11 mouse cellular contexts compared by ENCODE assay signal in the genomic region with DNA sequence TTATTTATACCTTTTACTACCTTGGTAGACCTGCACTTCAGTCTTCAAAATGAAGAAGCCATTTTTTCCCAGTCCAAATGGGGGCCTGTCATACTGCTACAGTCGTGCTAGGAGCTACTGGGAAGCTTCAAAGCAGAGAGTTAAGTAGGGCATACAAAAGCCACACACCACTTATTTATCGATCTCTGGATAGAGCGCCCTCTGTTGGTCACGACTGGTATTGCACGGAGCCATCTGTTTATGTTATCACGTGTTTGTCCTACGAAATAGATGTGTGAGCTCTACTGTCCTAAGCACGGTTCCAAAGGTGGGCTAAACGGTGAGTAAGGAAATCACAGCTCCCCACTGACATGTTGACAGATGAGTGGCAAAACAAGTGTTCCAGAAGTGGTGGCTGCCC. TPM values are rescaled to one million over a fixed set of nuclear protein-coding genes. Genes with fewer than 3 reads are reported as not detected.
A peak's percentile ranks its signal among the peaks of the same experiment; 100 is the strongest.
DNase-seq lines count a peak whose midpoint lies in the region; ATAC-seq and TF ChIP-seq lines count a peak whose summit lies in the region.
"Had no signal": no experiment of that assay in that cellular context is flagged by ENCODE, and none has a peak within 500 bp of the region (broad histone marks: within the 10 kb centered on the region; RNA-seq: fewer than 3 reads in every experiment).

No protein-coding gene starts in this region.

- no peak overlapping the region for H3K27ac ChIP-seq in forebrain, embryonic 10.5 days
- no peak overlapping the region for H3K27ac ChIP-seq in forebrain, embryonic 12.5 days
- H3K27ac ChIP-seq: embryonic facial prominence, embryonic 15.5 days had no signal

- no peak overlapping the region for H3K4me3 ChIP-seq in forebrain, embryonic 10.5 days
- no peak overlapping the region for H3K4me3 ChIP-seq in forebrain, embryonic 12.5 days (replicated peaks)
- H3K4me3 ChIP-seq in lung, adult 2 months (replicated peaks; ENCODE audit: extremely low read depth, low read depth, low read length), result no peak overlapping the region
- H3K4me3 ChIP-seq: embryonic facial prominence, embryonic 15.5 days had no signal

- ATAC-seq in forebrain, embryonic 12.5 days (ENCODE audit: low FRiP score), result no peak
- 0 out of 2 replicates have a peak, but pooled peaks have one; percentile 47 for ATAC-seq in megakaryocyte-erythroid progenitor cell, adult 5-6 weeks (replicated peaks; ENCODE audit: low FRiP score, low TSS enrichment, poor library complexity, severe bottlenecking)
- ATAC-seq: inflammation-experienced regulatory T-cells, adult 6 months had no signal

- H3K36me3 ChIP-seq in forebrain, embryonic 10.5 days (replicated peaks), result no peaks in the 10 kb centered on the region
- H3K36me3 ChIP-seq in forebrain, embryonic 12.5 days (replicated peaks), result no peaks in the 10 kb centered on the region
- H3K36me3 ChIP-seq: embryonic facial prominence, embryonic 15.5 days had no signal

- H3K27me3 ChIP-seq in forebrain, embryonic 10.5 days (ENCODE audit: poor library complexity, severe bottlenecking), result no peaks in the 10 kb centered on the region
- 0 out of 2 replicates have a peak, but pooled peaks cover 3% of the 10 kb centered on the region for H3K27me3 ChIP-seq in forebrain, embryonic 12.5 days
- H3K27me3 ChIP-seq: embryonic facial prominence, embryonic 15.5 days had no signal

- TF ChIP-seq CTCF in lung, adult 2 months (IDR thresholded peaks at IDR 0.05; ENCODE audit: insufficient read depth, low read length), result peak; percentile 10; the same call in 1 of the 2 replicates

- 8% methylated on average over 9 of the region's 9 CpGs for WGBS in forebrain, embryonic 10.5 days
- 11% methylated on average over 9 of the region's 9 CpGs for WGBS in forebrain, embryonic 12.5 days
- 9% methylated on average over 9 of the region's 9 CpGs for WGBS in lung, adult 2 months

- H3K4me2 ChIP-seq in forebrain, embryonic 12.5 days, result no peak overlapping the region
- H3K4me2 ChIP-seq: embryonic facial prominence, embryonic 15.5 days had no signal

- DNase-seq in forebrain, embryonic 10.5 days (ENCODE audit: extremely low spot score, low spot score), result peak; percentile 47
- DNase-seq in lung, adult 2 months, result no peak
- no peak for DNase-seq in lung, postnatal 14 days
- peak; percentile 34 for DNase-seq in c-Kit-positive CD71-positive TER-119-positive erythroid progenitor cells, embryonic 14.5 days (ENCODE audit: low spot score)
- no peak for DNase-seq in gastrocnemius, adult 18-20 months (ENCODE audit: low spot score)
- DNase-seq in kidney, adult 8-10 months, result no peak
- DNase-seq: lung, postnatal 36 days had no signal

- TF ChIP-seq POLR2A in lung, adult 2 months (IDR thresholded peaks at IDR 0.05; ENCODE audit: borderline replicate concordance, extremely low read depth, low read depth, low read length), result no peak

- H3K4me1 ChIP-seq in forebrain, embryonic 10.5 days, result no peaks in the 10 kb centered on the region
- no peaks in the 10 kb centered on the region for H3K4me1 ChIP-seq in forebrain, embryonic 12.5 days
- H3K4me1 ChIP-seq in lung, adult 2 months (ENCODE audit: control insufficient read depth, insufficient read depth, low read length), result no peaks in the 10 kb centered on the region
- H3K4me1 ChIP-seq: embryonic facial prominence, embryonic 15.5 days had no signal

- no peaks in the 10 kb centered on the region for H3K9me3 ChIP-seq in forebrain, embryonic 10.5 days
- H3K9me3 ChIP-seq in forebrain, embryonic 12.5 days, result no peaks in the 10 kb centered on the region
- H3K9me3 ChIP-seq: embryonic facial prominence, embryonic 15.5 days had no signal

- H3K9ac ChIP-seq in forebrain, embryonic 12.5 days, result no peak overlapping the region
- H3K9ac ChIP-seq: embryonic facial prominence, embryonic 15.5 days had no signal

RNA-seq across cellular contexts. Expression of a gene that starts 36.2 kb away (rescaled TPM):
- polyA plus RNA-seq in forebrain, embryonic 10.5 days (2016; fragmentation: Nextera tagmentation; extraction: Ambion mirVana), result not detected in 2 replicates
- not detected in 2 replicates for polyA plus RNA-seq in forebrain, embryonic 12.5 days (2016; fragmentation: Nextera tagmentation; extraction: Ambion mirVana)
- polyA plus RNA-seq in lung, adult 2 months (2012; rRNA removed), result not detected in 2 replicates
- not detected in 2 replicates for total RNA-seq in megakaryocyte-erythroid progenitor cell, adult 5-6 weeks (2014; fragmentation: Nextera tagmentation)
- total RNA-seq in megakaryocyte-erythroid progenitor cell, adult 5-6 weeks (2017), result not detected in 2 replicates
- total RNA-seq in gastrocnemius, adult 18-20 months (2021), result not detected
- polyA plus RNA-seq: embryonic facial prominence, embryonic 15.5 days; inflammation-experienced regulatory T-cells, adult 6 months had no signal

RNA-seq across cellular contexts. Expression of a gene that starts 57.0 kb away (rescaled TPM):
- polyA plus RNA-seq in forebrain, embryonic 10.5 days (2016; fragmentation: Nextera tagmentation; extraction: Ambion mirVana), result not detected in 2 replicates
- polyA plus RNA-seq in forebrain, embryonic 12.5 days (2016; fragmentation: Nextera tagmentation; extraction: Ambion mirVana), result not detected in 2 replicates
- not detected in 2 replicates for polyA plus RNA-seq in lung, adult 2 months (2012; rRNA removed)
- not detected in 2 replicates for total RNA-seq in megakaryocyte-erythroid progenitor cell, adult 5-6 weeks (2014; fragmentation: Nextera tagmentation)
- total RNA-seq in megakaryocyte-erythroid progenitor cell, adult 5-6 weeks (2017), result not detected in 2 replicates
- total RNA-seq in gastrocnemius, adult 18-20 months (2021), result not detected
- polyA plus RNA-seq: embryonic facial prominence, embryonic 15.5 days; inflammation-experienced regulatory T-cells, adult 6 months had no signal

Comparison
In these comparisons a context has a peak if more than half of its experiments do, and no peak if none do; other contexts are left out.
1. DNase-seq: peak in forebrain, embryonic 10.5 days (single experiment) and c-Kit-positive CD71-positive TER-119-positive erythroid progenitor cells, embryonic 14.5 days (single experiment); none in lung, adult 2 months (single experiment), lung, postnatal 14 days (single experiment), gastrocnemius, adult 18-20 months (single experiment) and kidney, adult 8-10 months (0 of 2).